Mouse (Mus musculus) bone marrow, adult 2 months (tissue): Measurements from ENCODE around the gene Pde10a.

Source experiments
- CTCF ChIP-seq: fragments of 200-500 bp; IDR thresholded peaks from 2 replicates; pipeline ENCODE4 v1.5.1; 2011; ENCODE audit warnings: low read length, control low read depth; ENCODE audit not compliant: control insufficient read depth, insufficient read depth
- POLR2A ChIP-seq: fragments of 200-500 bp; IDR thresholded peaks from 2 replicates; pipeline ENCODE4 v1.6.1; 2011; ENCODE audit warnings: low read depth, mild to moderate bottlenecking, control low read depth, low read length, borderline replicate concordance; ENCODE audit not compliant: control insufficient read depth

- TF ChIP-seq CTCF = no peak
- TF ChIP-seq POLR2A = no peak
These were observed 127.6 kb downstream of the Pde10a start for GRCm38 (mm10) chr17:8652681-8653262.
